Mouse (Mus musculus) kidney, adult 2 months (tissue): ENCODE results near the gene Olfr1201. TPM values are rescaled to one million over a fixed set of nuclear protein-coding genes. Genes with fewer than 3 reads are reported as not detected.

ENCODE experiments used
- DNase-seq: peaks from one replicate; pipeline ENCODE4 v3.0.0; 2021
- H3K27ac ChIP-seq: fragments of 200-500 bp; 2 replicates; pipeline ENCODE4 v1.5.1; 2012; ENCODE audit warnings: low read depth, low read length, control low read depth, inconsistent platforms; ENCODE audit not compliant: insufficient read depth
- H3K27me3 ChIP-seq: fragments of 200-500 bp; replicated peaks from 2 replicates; pipeline ENCODE4 v1.6.1; 2012; ENCODE audit warnings: mild to moderate bottlenecking, moderate library complexity, low read length, inconsistent platforms; ENCODE audit not compliant: control insufficient read depth, insufficient read depth
- H3K36me3 ChIP-seq: fragments of 200-500 bp; 2 replicates; pipeline ENCODE4 v1.6.1; 2012; ENCODE audit warnings: mild to moderate bottlenecking, moderate library complexity, low read length, inconsistent platforms; ENCODE audit not compliant: control insufficient read depth, insufficient read depth
- H3K4me1 ChIP-seq: fragments of 200-500 bp; 2 replicates; pipeline ENCODE4 v1.6.1; 2011; ENCODE audit warnings: low read length; ENCODE audit not compliant: control insufficient read depth, insufficient read depth
- H3K4me3 ChIP-seq: fragments of 200-500 bp; 2 replicates; pipeline ENCODE4 v1.5.1; 2011; ENCODE audit warnings: mild to moderate bottlenecking, low read depth, low read length, control low read depth; ENCODE audit not compliant: insufficient read depth
- CTCF ChIP-seq: fragments of 200-500 bp; conservative IDR thresholded peaks from 2 replicates; pipeline ENCODE4 v1.5.1; 2011; ENCODE audit warnings: low read depth, mild to moderate bottlenecking, control low read depth, low read length, moderate library complexity, mixed read lengths; ENCODE audit not compliant: insufficient read depth, insufficient read length
- POLR2A ChIP-seq: fragments of 200-500 bp; IDR thresholded peaks from one replicate; pipeline ENCODE4 v1.6.1; 2011; ENCODE audit warnings: low read depth, low read length, control low read depth
- WGBS: fragments of 180-500 bp; shearing (Covaris S2); methylation state at CpG from one replicate; pipeline ENCODE4 v1.1.7; 2018; 5-methylcytosine and 5-hydroxymethylcytosine counted together
- polyA plus RNA-seq: library from polyadenylated mRNA; depleted of rRNA; stranded (reverse); fragments of >200 nt; gene quantifications from 2 replicates; pipeline ENCODE4 v1.2.3, GENCODE M21; 2012; rRNA removed

Olfr1201 gene
- polyA plus RNA-seq, 1 experiment, result not detected

- Histone ChIP-seq H3K36me3 (no peaks in the 10 kb centered on the region), H3K4me1 (no peaks in the 10 kb centered on the region), H3K27ac (no peak overlapping the region), H3K4me3 (no peak overlapping the region), H3K27me3 (no peaks in the 10 kb centered on the region)
- no peak for TF ChIP-seq CTCF
- TF ChIP-seq POLR2A, result no peak
- WGBS, result 35% methylated on average over 2 of the region's 2 CpGs
- no peak for DNase-seq
Observed at GRCm38 (mm10) chr2:88838477-88838876, 45.6 kb downstream of the Olfr1201 start.

Other genes with a start within 250 kb of the Olfr1201 start
- gene Olfr1188, start 236.1 kb upstream of the Olfr1201 start, polyA plus RNA-seq, result not detected in 2 replicates
- gene Olfr1189, start 206.6 kb upstream of the Olfr1201 start, polyA plus RNA-seq, result not detected in 2 replicates
- gene Olfr1191-ps1, start 152.5 kb upstream of the Olfr1201 start, polyA plus RNA-seq, result not detected in 2 replicates
- gene Olfr1192-ps1, start 144.5 kb upstream of the Olfr1201 start, polyA plus RNA-seq, result not detected in 2 replicates
- not detected in 2 replicates for gene Olfr1193, start 117.4 kb upstream of the Olfr1201 start, polyA plus RNA-seq
- not detected in 2 replicates for gene Olfr1195, start 103.8 kb upstream of the Olfr1201 start, polyA plus RNA-seq
- gene Olfr1196, start 88.4 kb upstream of the Olfr1201 start, polyA plus RNA-seq, result not detected in 2 replicates
- gene Olfr1197, start 60.7 kb upstream of the Olfr1201 start, polyA plus RNA-seq, result not detected in 2 replicates
- gene Olfr1198, start 41.7 kb upstream of the Olfr1201 start, polyA plus RNA-seq, result not detected in 2 replicates
- gene Olfr1199, start 32.6 kb upstream of the Olfr1201 start, polyA plus RNA-seq, result not detected in 2 replicates
- gene Olfr1200, start 22.5 kb upstream of the Olfr1201 start, polyA plus RNA-seq, result not detected in 2 replicates
- not detected in 2 replicates for gene Olfr1202, start 21.5 kb downstream of the Olfr1201 start, polyA plus RNA-seq
- gene Olfr1205, start 36.7 kb downstream of the Olfr1201 start, polyA plus RNA-seq, result not detected in 2 replicates
- not detected in 2 replicates for gene Olfr1204, start 56.3 kb downstream of the Olfr1201 start, polyA plus RNA-seq
- not detected in 2 replicates for gene Olfr1206, start 70.2 kb downstream of the Olfr1201 start, polyA plus RNA-seq
- gene Olfr1208, start 109.3 kb downstream of the Olfr1201 start, polyA plus RNA-seq, result not detected in 2 replicates
- not detected in 2 replicates for gene Olfr1209, start 122.1 kb downstream of the Olfr1201 start, polyA plus RNA-seq
- gene Olfr1211, start 145.1 kb downstream of the Olfr1201 start, polyA plus RNA-seq, result not detected in 2 replicates
- not detected in 2 replicates for gene Olfr1212, start 160.9 kb downstream of the Olfr1201 start, polyA plus RNA-seq
- gene Gm13762, start 187.2 kb downstream of the Olfr1201 start, polyA plus RNA-seq, result not detected in 2 replicates
- not detected in 2 replicates for gene Olfr1214, start 199.6 kb downstream of the Olfr1201 start, polyA plus RNA-seq
- not detected in 2 replicates for gene Olfr1215, start 213.9 kb downstream of the Olfr1201 start, polyA plus RNA-seq
- not detected in 2 replicates for gene Olfr1216, start 225.3 kb downstream of the Olfr1201 start, polyA plus RNA-seq
- not detected in 2 replicates for gene Olfr1217, start 239.0 kb downstream of the Olfr1201 start, polyA plus RNA-seq